Mouse (Mus musculus) brain, adult 2 months (tissue): ENCODE measurements around the gene Sap30bp.

Source experiments
- DNase-seq: peaks from one replicate; pipeline ENCODE4 v3.0.0; 2011; ENCODE audit warnings: low read depth, low spot score

The Sap30bp gene

DNA sequence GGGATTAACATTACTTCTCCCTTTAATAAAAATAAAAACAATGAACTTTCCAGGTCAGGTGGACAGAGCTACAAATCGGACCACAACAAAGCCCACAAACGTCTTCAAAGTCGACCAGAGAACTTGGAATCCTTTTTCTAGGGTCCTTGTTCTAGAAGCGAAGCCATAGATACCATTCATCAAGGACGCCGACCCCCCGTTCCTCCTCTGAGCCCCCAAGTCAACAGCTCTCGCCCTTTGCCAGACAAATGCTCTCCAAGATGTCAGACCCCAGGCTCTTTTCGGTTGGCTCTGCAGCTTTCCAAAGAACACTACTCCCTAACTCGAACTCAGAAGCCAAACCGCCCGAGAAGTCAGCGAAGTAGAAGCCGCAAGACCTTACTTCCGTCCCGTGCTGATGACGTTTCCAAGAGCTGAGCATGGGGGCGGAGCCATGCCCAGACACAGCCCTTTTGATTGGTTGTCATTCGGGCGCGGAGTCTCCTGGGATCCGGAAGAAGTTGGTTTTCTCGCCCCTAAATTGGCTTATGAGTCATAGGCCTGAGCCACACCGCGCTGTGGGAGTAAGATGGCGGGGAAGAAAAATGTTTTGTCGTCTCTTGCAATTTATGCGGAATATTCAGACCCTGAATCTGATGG lies at the start of gene Sap30bp, which contains the start of gene Recql5:
Gene Sap30bp (plus strand): TSS at position 175 of the 639 bp plus-strand sequence.
Gene Recql5 (minus strand): TSS at position 370 of the 639 bp plus-strand sequence.
- peak; percentile 100 for DNase-seq

DNA sequence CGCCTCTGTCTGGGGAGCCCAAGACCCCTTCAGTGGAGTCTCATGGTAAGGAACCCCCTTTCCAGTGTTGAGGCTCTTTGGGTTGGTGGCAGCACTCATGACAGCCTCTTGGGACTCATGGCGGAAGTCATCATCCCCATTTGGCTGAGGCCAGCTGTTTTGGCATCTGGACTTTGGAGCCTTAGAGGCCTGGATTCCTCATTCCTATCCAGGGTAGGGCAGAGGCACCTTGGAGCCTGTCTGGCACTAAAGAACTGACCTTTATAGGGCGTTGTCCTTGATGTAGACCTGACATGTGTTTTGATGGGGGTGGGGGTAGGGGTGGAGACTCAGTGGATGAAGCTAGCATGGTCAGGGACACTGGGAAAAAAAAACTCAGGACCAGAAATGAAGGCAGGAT lies 48.7 kb upstream of the Sap30bp start:
- DNase-seq = no peak

DNA sequence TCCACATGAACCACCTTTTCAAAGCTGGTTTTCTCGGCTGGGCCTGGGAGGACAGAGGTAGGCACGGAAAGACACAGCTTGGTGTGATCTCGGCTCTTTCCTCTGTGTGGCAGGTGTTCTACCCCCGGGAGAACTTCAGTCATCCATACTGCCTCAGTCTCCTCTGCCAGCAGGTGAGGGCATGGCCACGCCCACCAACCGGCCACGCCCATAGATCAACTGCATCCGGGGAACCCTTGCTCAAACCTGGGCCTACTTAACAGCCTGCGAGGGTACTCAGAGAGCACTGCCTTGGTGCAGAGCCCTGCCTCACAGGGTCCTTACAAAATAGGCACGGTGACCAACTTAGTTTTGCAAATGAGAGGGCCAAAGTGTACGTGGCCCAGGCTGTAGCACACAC lies 47.8 kb upstream of the Sap30bp start:
- no peak for DNase-seq

DNA sequence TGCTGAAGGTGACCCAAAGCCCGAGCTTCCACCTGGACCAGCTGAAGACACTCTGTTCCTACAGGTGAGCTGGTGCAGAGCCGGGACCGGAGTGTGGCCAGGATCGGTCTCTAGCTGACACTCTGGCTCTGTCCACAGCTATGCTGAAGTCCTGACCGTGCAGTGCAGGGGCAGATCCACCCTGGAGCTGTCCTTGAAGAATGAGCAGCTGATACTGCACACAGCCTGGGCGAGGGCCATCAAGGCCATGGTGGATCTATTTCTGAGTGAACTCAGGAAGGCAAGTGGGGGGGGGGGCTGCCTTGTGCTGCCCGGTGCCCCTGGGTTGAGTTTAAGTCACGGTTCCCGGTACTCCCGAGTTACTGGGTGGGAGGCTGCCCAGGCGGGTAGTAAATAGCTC lies 46.6 kb upstream of the Sap30bp start:
- DNase-seq = no peak

DNA sequence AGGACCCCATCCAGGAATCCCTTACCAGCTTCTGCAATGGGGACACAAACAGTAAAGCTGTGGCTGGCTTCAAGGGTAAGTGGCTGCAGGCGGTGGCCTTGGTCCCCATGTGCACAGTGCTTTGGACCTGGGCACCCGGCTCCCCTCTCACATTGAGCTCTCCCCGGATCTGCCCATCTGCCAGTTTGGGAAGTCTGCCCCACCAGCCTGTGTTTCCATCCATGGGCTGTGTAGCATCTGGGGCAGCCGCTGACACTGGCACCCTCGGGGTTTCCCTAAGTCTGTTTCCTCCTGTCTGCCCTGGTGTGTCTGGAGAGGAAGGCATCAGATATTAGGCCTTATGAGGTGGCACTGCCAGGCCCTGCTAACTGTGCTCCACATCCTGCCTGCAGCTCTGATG lies 45.1 kb upstream of the Sap30bp start:
- no peak for DNase-seq

DNA sequence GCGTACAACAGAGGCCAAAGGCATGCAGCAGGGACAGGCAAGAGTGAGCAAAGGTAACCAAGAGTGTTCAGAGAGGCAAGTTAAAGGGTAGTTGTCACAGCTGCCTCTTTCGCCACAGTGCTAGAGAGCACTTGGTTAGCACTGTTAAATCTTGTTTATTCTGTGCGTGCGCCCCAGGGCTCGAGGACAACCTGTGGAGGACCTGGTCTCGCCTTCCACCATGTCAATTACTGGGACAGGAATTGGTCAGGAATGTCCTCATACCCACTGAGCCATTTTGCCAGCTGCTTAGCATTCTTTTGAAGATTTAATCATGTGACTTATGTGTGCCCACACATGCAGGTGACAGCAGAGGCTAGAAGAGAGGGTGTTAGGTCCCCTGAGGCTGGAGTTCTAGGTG lies 43.9 kb upstream of the Sap30bp start:
- DNase-seq = no peak

DNA sequence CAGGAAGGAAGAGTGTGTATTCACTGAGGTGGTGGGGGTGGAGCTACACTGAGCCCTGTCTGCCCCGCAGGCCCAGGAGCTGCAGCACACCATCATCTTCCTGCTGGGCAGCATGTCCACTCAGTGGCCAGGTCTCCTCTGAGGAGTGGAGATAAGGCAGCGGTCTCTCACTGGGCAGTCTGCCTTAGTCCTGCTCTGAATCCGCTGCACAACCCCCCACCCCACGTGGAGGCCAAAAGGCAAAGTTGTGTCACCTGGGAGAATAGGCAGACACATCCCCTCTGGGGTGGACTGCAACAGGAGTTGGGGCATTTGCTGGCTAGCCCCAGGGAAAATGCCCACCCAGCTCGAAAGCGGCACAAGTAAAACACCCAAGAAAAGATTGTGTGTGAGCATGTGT lies 40.9 kb upstream of the Sap30bp start:
- no peak for DNase-seq

DNA sequence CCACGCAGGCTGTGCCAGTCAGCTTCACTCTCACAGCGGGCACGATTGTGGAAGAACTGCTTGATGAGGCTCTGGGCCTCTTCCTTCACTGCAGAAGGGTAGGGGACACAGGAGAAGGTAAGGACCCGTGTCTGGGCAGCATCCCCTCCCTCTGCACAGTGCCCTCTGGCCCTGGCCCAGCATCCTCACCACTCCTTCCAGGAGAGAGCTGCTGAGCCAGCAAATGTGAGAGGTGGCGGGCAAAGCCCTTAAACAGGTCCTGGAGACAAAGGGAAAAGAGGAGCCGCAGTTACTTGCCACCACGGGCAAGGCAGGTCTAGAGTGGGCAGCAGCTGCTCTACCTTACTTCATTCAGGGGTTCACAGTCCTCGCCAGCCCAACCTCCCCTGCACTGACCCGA lies 40.0 kb upstream of the Sap30bp start:
- DNase-seq = no peak

DNA sequence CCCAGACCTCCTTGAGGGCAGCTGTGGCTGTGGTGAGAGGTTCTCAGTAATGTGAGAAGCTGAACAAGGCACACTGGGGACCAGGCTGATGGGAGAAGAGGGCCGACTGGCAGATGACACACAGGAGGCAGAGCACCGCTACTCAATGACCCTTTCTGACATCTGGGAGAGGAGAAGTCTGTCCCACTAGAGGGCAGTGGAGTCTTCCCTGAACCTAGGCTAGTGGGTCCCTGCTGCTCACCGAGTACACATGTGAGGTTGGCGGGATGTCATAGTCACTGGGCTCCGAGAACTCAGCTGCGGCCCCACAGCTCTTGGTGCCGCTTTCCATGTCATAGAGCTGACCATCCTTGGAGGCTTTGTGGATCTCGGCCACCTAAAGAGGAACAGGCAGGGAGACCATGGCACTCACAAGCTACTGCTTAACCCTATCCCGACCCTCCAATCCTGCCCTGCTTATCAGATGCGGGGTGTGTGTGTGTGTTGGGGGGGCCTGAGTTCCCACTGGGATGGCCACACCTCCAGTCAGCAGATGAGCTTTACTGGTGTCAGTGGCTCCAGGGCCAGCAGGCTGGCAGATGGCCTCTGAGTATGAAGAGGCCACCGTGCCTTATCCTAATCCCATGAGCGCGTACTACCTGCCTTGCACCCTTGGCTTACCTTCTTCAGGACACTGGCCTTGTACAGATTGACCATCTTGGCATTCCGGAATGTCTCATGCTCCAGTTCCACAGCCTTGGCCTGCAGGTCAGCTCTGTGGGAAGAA lies 38.1 kb upstream of the Sap30bp start:
- DNase-seq = peak; percentile 31

DNA sequence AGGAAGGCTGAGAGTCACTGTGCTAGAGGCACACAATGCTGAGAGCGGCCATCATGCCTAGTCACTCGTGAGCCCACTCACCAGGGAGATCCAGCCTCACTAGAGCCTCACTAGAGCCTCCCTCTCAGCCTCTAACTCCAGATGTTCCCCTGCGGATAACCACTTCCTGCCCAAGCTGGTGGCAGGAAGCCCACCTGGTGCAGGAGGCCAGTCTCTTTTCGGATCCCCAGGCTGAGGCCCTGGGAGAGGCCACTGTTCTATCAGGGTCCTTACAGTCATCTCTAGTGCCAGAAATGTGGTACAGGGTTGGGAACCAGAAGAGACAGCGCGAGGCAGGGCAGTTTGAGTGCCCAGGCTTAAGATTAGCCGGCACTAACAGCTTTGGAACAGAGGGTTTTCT lies 34.6 kb upstream of the Sap30bp start:
- no peak for DNase-seq

DNA sequence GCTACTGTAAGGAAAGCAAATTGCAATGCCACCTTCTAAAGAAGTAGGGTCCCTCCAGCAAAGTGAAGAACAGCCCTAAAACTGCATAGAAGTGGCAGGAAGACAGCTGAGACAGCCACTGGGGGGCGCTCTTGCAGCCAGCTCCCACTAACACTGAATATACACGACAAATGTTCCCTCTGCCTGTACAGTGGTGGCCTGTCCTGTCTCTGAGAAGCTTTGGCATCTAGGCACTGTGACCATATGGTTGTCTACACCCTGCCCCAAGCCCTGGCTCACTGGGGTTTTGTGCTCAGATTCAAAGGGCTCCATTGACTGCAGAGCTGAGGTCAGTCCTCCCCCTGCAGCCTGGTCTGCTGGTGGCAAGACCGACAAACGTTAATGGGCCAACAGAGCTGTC lies 34.2 kb upstream of the Sap30bp start:
- peak; percentile 98 for DNase-seq

DNA sequence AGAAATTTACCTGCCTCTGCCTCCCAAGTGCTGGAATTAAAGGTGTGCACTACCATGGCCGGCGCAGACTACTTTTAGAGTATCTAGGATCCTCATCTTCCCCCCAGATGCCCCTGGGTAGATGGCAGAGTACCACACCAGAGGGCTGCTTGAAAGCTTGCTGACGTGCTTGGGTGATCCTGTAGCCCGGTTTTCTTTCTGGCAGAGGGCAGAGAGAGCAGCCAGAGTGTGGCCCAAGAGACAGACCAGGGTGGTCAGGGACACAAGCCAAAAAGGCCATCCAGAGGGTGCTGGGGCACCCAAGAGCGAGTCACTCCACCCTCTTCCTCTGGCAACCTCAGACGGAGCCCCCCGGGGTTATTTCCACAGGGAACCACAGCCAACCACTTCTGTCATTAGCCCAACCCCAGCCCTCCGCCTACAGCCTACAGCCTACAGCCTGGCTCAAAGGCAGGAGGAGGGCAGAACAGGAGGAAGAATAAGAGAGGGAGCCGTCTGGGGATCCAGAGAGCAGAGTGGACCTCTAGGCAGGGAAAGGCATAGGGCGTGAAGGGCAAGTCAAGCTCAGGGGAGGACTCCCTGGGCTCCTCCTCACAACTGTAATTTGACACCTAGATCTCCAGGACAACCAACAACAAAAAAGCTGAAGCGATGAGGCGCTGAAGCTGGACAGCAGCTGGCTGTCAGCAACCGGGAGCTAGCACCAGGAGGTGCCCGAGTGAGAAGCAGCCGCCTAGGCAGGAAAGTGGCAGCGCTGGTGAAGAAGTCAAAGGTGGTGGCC lies 33.4 kb upstream of the Sap30bp start, which contains the start of gene Smim5:
Gene Smim5 (plus strand): TSS at position 481 of the 781 bp plus-strand sequence.
- no peak for DNase-seq

DNA sequence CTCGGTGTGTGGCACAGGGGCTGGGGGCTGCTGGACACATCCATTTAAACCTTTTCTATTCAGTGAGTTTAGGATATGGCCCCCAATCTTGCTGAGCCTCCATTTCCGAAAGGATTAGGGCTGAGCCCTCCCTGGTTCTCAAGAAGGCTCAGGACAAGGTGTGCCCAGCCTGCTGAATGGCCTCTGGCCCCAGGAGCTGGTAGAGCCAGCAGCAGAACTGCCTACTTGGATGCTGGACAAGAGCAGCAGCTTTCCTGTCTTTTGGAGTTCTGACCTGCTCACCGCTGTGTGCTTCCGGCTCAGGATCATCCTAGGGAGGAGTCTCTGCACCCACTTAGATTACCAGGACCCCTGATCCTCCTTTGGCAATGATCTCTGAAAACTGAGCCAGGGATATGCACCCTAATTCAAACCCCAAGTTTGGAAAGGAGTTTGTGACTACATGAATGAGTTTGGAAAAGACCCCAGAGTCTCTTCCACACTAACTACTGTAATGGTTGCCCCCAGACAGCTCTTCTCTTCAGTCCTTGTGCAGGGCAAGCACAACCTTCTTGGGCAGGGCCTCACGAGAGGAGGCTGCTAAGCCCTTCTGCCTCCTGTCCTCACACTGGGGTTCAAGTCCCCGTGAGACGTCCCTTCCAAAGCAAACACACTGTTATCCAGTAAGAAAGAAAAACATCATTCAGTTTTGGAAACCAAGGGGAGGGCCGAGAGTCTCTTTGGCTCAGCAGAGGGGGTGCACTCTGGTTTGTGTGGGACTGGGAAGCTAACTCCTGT lies 32.3 kb upstream of the Sap30bp start:
- no peak for DNase-seq

DNA sequence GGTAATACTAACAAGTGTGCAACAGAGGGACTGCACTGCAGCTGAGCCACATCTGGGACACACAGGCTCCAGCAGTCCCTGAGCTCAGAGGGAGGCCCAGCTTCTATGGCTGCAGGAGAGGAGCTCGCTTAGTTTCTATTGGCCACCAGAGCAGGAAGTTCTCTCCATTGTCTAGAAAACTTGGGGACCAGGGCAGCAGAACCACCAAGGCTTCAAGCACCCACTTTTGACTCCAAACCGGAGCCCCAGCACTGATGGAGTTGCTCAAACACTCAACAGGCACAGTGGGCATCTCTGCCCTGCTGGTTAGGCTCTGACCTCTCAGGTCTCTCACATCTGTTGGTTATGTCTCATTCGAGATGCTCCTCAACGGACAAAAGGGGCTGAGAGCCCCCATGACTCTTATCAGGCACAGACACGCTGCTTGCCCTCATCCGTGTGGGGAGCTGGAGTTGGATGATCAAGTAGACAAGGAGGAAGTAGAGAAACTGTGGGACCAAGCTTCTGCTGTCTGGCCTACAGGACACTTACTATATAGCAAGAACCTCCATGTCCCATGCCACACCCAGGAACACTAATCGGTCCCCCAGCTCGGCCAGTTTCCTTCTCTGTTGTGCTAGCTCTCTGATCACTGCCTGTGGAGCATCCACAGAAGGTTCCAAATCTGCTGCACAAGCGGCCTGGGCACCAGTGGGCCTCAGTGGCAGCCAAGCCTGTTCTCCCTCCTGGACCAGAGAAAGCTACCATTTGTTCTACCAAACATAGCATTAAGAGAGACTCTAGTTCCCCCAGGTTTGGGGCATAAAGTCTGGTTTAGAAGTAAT lies 31.5 kb upstream of the Sap30bp start:
- DNase-seq = no peak

DNA sequence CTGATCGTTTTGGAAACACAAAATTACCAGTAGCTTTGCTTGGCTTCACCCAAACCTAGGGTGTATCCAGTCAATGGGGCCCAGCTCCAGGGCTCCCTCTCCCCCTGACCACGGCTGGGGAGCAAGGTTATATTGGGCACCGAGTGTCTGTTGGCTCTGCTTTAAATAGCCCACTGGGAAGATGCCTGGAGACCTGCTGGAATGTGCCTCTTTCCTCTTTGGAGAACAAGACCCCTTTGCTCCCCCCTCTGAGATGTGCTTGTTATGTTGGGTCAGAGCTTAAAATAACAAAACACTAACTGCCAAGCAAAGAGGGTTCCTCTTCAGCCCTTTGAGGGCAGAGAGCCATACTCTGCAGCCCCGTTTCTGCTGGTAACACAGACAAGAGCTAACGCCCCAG lies 30.9 kb upstream of the Sap30bp start:
- no peak for DNase-seq

DNA sequence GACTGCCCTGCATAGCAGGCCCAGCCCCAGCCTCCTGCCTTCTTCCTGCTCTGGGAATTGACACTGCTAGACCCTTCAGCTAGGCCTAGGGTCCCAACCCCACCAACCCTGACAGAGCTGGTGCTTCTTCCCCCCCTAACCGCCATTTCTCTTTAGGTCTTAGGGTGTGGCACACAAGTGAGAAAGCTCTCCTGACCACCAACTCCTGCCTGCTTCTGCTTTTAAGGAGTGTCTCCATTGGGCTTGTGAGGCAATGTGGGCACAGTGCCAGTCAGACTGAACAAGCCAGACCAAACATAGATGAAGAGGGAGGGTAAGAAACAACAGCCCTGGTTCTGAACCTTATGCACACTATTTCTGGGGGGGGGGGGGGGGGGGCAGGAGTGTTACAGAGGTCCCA lies 30.3 kb upstream of the Sap30bp start:
- DNase-seq = peak; percentile 21

DNA sequence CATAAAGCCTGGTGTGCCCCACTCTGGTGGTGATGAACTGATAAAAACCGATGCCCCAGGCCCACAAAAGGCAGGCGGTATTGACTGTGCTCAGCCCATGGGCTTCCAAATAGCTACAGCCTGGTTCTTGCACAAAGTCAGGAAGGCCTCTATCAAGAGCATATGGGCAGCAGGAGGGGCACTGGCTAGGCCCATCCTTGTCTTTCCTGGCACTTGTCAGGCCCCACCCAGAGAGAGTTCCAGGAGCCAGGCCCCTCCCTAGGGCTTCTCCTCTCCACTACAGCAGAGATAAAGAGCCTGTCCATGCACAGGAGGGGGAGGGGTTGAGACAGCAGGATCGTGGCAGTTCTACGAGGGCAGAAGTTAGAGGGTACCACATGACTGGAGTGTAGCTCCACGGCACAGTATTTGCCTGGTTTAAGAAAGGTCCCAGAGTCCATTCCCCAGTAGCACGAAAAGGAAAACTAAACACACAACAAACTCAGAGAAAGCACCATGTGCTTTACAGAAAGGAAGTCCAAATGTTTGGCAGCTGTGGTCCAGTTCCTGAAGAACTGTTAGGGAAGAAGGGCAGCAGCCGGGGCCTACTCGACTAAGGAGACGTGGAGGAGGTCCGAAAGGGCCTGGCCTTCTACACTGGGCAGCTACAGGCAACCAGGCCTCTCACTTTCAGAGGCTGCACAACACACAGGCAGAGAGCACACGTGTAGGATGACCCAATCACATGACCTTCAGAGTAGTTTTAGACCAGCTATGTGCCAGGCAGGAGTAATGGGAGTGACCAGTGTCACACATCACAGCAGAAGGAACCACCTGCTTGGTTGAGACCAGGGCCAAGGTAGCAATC lies 29.5 kb upstream of the Sap30bp start:
- no peak for DNase-seq

DNA sequence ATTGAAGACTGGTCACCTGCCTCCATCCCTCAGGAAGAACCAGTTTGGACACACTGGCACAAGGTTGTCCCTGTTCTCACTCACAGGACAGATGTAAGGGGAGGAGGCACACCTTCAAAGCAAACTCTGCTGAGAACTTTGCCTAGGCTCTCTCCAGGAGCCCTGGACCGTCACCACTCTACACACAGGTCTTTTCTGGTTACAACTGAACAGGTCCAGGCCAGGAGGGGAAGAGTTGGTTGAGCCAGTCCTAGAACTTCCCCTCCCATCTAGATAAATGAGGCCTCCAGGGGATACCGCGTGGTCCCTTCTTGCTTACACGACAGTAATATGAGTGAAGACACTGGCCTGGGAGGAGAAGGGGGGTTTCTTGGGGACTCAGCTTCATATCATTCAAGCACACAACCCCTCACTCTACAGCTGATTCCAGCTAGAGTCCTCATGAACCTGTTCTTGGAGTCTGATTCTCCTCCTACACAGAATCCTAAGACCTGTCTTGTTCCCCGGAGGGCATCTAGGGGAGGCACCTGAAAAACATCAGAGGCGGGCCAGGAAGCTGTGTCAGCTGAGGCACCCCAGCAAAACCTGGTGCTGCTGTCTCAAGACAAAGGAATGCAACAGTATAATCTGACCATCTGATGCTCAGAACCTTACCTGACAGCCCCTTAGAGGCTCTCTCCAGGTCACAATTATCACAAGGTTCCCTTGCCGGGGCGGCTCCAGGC lies 28.7 kb upstream of the Sap30bp start:
- peak; percentile 16 for DNase-seq
